Mouse (Mus musculus) thymus, adult 2 months (tissue): ENCODE data around the gene Chit1.

Source experiments
- CTCF ChIP-seq: fragments of 200-500 bp; IDR thresholded peaks from 2 replicates; pipeline ENCODE4 v1.5.1; 2012; ENCODE audit warnings: mild to moderate bottlenecking, control low read depth, low read length, moderate library complexity, borderline replicate concordance; ENCODE audit not compliant: control insufficient read depth, poor library complexity, insufficient read depth; ENCODE audit errors: extremely low read depth
- POLR2A ChIP-seq: fragments of 200-500 bp; IDR thresholded peaks from 2 replicates; pipeline ENCODE4 v1.6.1; 2012; ENCODE audit warnings: mild to moderate bottlenecking, low read length, control low read depth, moderate library complexity; ENCODE audit not compliant: control insufficient read depth, poor library complexity, insufficient read depth; ENCODE audit errors: extremely low read depth

- no peak for TF ChIP-seq POLR2A
- no peak for TF ChIP-seq CTCF
Observed at GRCm38 (mm10) chr1:134163476-134163875, 52.4 kb downstream of the Chit1 start.
